Mouse (Mus musculus) lung, adult 2 months (tissue): ENCODE measurements around the gene Sostdc1.

Experiments used
- CTCF ChIP-seq: fragments of 200-500 bp; IDR thresholded peaks from 2 replicates; pipeline ENCODE4 v1.5.1; 2011; ENCODE audit warnings: mild to moderate bottlenecking, low read length, control low read depth; ENCODE audit not compliant: insufficient read depth
- POLR2A ChIP-seq: fragments of 200-500 bp; IDR thresholded peaks from 2 replicates; pipeline ENCODE4 v1.6.1; 2011; ENCODE audit warnings: low read depth, mild to moderate bottlenecking, control low read depth, low read length, borderline replicate concordance; ENCODE audit errors: extremely low read depth

DNA sequence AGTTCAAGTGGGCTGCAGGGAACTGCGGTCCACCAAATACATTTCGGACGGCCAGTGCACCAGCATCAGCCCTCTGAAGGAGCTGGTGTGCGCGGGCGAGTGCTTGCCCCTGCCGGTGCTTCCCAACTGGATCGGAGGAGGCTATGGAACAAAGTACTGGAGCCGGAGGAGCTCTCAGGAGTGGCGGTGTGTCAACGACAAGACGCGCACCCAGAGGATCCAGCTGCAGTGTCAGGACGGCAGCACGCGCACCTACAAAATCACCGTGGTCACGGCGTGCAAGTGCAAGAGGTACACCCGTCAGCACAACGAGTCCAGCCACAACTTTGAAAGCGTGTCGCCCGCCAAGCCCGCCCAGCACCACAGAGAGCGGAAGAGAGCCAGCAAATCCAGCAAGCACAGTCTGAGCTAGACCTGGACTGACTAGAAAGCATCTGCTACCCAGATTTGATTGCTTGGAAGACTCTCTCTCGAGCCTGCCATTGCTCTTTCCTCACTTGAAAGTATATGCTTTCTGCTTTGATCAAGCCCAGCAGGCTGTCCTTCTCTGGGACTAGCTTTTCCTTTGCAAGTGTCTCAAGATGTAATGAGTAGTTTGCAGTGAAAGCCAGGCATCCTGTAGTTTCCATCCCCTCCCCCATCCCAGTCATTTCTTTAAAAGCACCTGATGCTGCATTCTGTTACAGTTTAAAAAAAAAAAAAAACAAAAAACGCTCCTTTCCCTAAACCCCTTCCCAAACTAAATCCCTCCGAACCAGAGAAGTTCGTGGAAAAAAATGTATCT is 3.3 kb downstream of the Sostdc1 start:
- TF ChIP-seq POLR2A (no peak), CTCF (no peak)
